ENCODE assay signal across 8 mouse cellular contexts in the genomic region with DNA sequence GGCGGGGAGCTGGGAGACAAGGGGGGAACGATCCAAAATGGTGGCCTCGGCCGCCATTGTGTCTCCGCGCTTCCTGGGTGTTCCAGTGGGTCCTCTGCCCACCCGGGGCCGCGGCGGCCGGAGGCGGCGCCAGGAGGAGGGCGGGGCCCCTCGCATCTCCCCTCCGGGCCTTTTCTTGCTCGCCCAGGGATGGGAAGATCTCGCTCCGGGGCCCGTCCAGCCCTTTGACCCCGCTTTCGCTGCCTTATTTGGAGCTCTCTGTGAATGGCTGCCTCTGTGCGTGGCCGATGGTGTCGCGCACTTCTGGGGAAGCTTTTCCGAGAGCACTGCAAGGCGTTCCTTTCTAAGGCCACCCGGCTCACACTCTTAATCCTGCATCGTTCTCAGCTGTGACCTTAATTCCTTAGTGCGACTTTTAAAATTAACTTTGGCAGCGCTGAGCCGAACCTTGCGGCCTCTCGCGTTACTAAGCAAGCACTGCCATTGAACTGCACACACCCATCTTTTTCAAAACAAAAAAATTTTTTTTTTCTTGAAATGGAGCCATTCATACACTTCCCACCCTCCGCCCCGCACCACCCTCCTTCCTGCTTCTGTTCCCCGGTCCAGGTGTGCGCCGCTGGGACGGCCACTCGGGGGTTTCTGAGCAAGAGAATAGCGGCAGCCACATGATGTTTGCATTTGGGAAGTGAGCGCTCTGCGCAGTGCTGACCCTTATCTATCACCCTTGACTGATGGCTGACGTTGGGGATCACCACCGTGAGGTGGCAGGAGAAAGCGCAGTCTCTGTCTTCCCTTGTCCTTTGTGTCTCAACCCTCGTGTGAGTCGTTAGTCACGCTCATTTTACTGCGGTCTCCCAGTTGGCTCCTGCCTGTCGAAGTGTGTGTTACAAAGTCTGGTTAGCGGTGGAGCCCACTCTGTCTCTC. TPM values are rescaled to one million over a fixed set of nuclear protein-coding genes. Genes with fewer than 3 reads are reported as not detected.
A peak's percentile ranks its signal among the peaks of the same experiment; 100 is the strongest.
DNase-seq lines count a peak whose midpoint lies in the region; ATAC-seq and TF ChIP-seq lines count a peak whose summit lies in the region.

No protein-coding gene starts in this region.

- DNase-seq in CH12.LX (ENCODE audit: extremely low read depth) (peak; percentile 66), R1 (ENCODE audit: low read depth, low spot score) (peak; percentile 82)
- DNase-seq in embryo, embryonic 9.5 days (ENCODE audit: extremely low spot score), result peak; percentile 68
- DNase-seq in kidney, postnatal 25 days, result peak; percentile 73 to 89
- peak; percentile 79 for DNase-seq in lung, postnatal 10 days
- DNase-seq in retina, embryonic 14.5 days (ENCODE audit: low spot score), result peak; percentile 78
- no peak for DNase-seq in frontal cortex, postnatal 14 days (ENCODE audit: low spot score in 2 of 2)

- peak overlapping the region; percentile 90 to 92 (median 92) for H3K4me3 ChIP-seq in CH12.LX (replicated peaks in 1 of 3; ENCODE audit: low read depth in 2 of 3, low read length in 2 of 3, poor library complexity in 1 of 3)
- H3K4me3 ChIP-seq in heart, embryonic 15.5 days, result peak overlapping the region; percentile 81

- H3K36me3 ChIP-seq in CH12.LX (replicated peaks in 1 of 2; ENCODE audit: control insufficient read depth in 1 of 2, insufficient read depth in 1 of 2, low read length in 1 of 2), result peaks cover 36 to 55% of the 10 kb centered on the region in 2 experiments
- peaks cover 41% of the 10 kb centered on the region for H3K36me3 ChIP-seq in heart, embryonic 15.5 days

- TF ChIP-seq POLR2A in CH12.LX (IDR thresholded peaks at IDR 0.05; ENCODE audit: low read depth, low read length), result peak; percentile 17

- H3K27me3 ChIP-seq in CH12.LX (replicated peaks), result peaks cover 6% of the 10 kb centered on the region
- no peaks in the 10 kb centered on the region for H3K27me3 ChIP-seq in heart, embryonic 15.5 days

- no peak for TF ChIP-seq CTCF in CH12.LX (conservative IDR thresholded peaks at IDR 0.05 in 1 of 2, IDR thresholded peaks at IDR 0.05 in 1 of 2; ENCODE audit: low read depth in 2 of 2, low read length in 2 of 2)

- peak overlapping the region; percentile 99 for H3K9ac ChIP-seq in CH12.LX (ENCODE audit: insufficient read depth, low read depth)
- peak overlapping the region; percentile 93 for H3K9ac ChIP-seq in heart, embryonic 15.5 days

- dilution Hi-C loops in CH12.LX (cut with MboI; ENCODE audit: extremely low pct_ligation_motif_present, extremely low pct_unique_long_range_greater_than_20kb, low sequenced_read_pairs), result no loop called here

- no peaks in the 10 kb centered on the region for H3K9me3 ChIP-seq in CH12.LX (replicated peaks; ENCODE audit: low read length)
- no peaks in the 10 kb centered on the region for H3K9me3 ChIP-seq in heart, embryonic 15.5 days (replicated peaks)

- peaks cover 52% of the 10 kb centered on the region for H3K79me2 ChIP-seq in CH12.LX (replicated peaks; ENCODE audit: control insufficient read depth, extremely low read depth, insufficient read depth, poor library complexity, severe bottlenecking)

- under 1% methylated on average over 55 of the region's 55 CpGs for WGBS in heart, embryonic 15.5 days

- no peak for TF ChIP-seq RAD21 in CH12.LX (IDR thresholded peaks at IDR 0.05; ENCODE audit: low read depth, low read length)

- H3K27ac ChIP-seq in CH12.LX (ENCODE audit: insufficient read depth, low read depth), result peak overlapping the region; percentile 88
- H3K27ac ChIP-seq in heart, embryonic 15.5 days, result peak overlapping the region; percentile 98

- peak; percentile 37 for ATAC-seq in heart, embryonic 15.5 days (replicated peaks; ENCODE audit: insufficient number of reproducible peaks, insufficient read depth, low FRiP score, low read depth)

- H3K4me1 ChIP-seq in CH12.LX (ENCODE audit: control insufficient read depth in 1 of 2, insufficient read depth in 2 of 2), result peaks cover 6 to 45% of the 10 kb centered on the region in 2 experiments
- peaks cover 49% of the 10 kb centered on the region for H3K4me1 ChIP-seq in heart, embryonic 15.5 days (replicated peaks)

- in situ Hi-C loops in CH12.LX (cut with MboI; ENCODE audit: low pct_ligation_motif_present, low pct_unique_long_range_greater_than_20kb, low sequenced_read_pairs), result no loop called here

- no peak for TF ChIP-seq EP300 in CH12.LX (IDR thresholded peaks at IDR 0.05; ENCODE audit: low read length)

- H3K4me2 ChIP-seq in CH12.LX (ENCODE audit: insufficient read depth, low read depth, poor library complexity, severe bottlenecking), result peak overlapping the region; percentile 76; the same call in 1 of the 2 replicates
- H3K4me2 ChIP-seq in heart, embryonic 15.5 days, result peak overlapping the region; percentile 79

TF ChIP-seq in CH12.LX, 34 proteins besides CTCF, POLR2A, EP300 and RAD21:
- 0 out of 2 replicates have a peak, but pooled peaks have one; percentile 30 for TF ChIP-seq NRF1 (IDR thresholded peaks at IDR 0.05; ENCODE audit: low read depth, low read length)
- 0 out of 2 replicates have a peak, but pooled peaks have one; percentile 18 for TF ChIP-seq ELF1 (IDR thresholded peaks at IDR 0.05; ENCODE audit: low read depth, low read length)
- TF ChIP-seq POLR2AphosphoS2 (IDR thresholded peaks at IDR 0.05; ENCODE audit: low read depth, low read length), result peak; percentile 65; the same call in 1 of the 2 replicates
- TF ChIP-seq ZMIZ1 (IDR thresholded peaks at IDR 0.05; ENCODE audit: low read depth, low read length), result 0 out of 2 replicates have a peak, but pooled peaks have one; percentile 25
- TF ChIP-seq UBTF (IDR thresholded peaks at IDR 0.05; ENCODE audit: low read depth, low read length), result 0 out of 2 replicates have a peak, but pooled peaks have one; percentile 42
- no peak for TF ChIP-seq ZNF384 (IDR thresholded peaks at IDR 0.05; ENCODE audit: low read depth, low read length)
- no peak for TF ChIP-seq RCOR1 (conservative IDR thresholded peaks at IDR 0.05; ENCODE audit: low read depth, low read length)
- peak; percentile 8; the same call in 1 of the 2 replicates for TF ChIP-seq HCFC1 (IDR thresholded peaks at IDR 0.05; ENCODE audit: low read depth, low read length)
- no peak for TF ChIP-seq ZC3H11A (IDR thresholded peaks at IDR 0.05; ENCODE audit: low read depth, low read length)
- 0 out of 2 replicates have a peak, but pooled peaks have one; percentile 37 for TF ChIP-seq BHLHE40 (IDR thresholded peaks at IDR 0.05; ENCODE audit: low read depth, low read length)
- 0 out of 2 replicates have a peak, but pooled peaks have one; percentile 44 for TF ChIP-seq TBP (conservative IDR thresholded peaks at IDR 0.05; ENCODE audit: low read depth, low read length)
- peak; percentile 66; the same call in 1 of the 2 replicates for TF ChIP-seq CHD1 (IDR thresholded peaks at IDR 0.05; ENCODE audit: low read depth, low read length)
- TF ChIP-seq SIN3A (IDR thresholded peaks at IDR 0.05; ENCODE audit: low read length), result peak; percentile 77
- TF ChIP-seq CHD2 (IDR thresholded peaks at IDR 0.05; ENCODE audit: low read length), result no peak
- TF ChIP-seq ZKSCAN1 (IDR thresholded peaks at IDR 0.05; ENCODE audit: borderline replicate concordance, low read depth, low read length), result no peak
- no peak for TF ChIP-seq IRF4 (IDR thresholded peaks at IDR 0.05; ENCODE audit: low read depth, low read length)
- TF ChIP-seq MXI1 (IDR thresholded peaks at IDR 0.05; ENCODE audit: low read depth, low read length), result 0 out of 2 replicates have a peak, but pooled peaks have one; percentile 18

RNA-seq across cellular contexts. Expression of gene Ddx39b, which starts 0.7 kb away (rescaled TPM):
- 208 and 229 TPM in 2 replicates for total RNA-seq in CH12.LX (2012; rRNA removed)
- 242 and 254 TPM in 2 replicates for total RNA-seq in CH12.LX (2014; rRNA removed)
- polyA plus RNA-seq in CH12.LX (2012; ENCODE audit: insufficient read length, low read depth), result 341 and 411 TPM in 2 replicates
- 213 and 268 TPM in 2 replicates for polyA plus RNA-seq in heart, embryonic 15.5 days (2015; fragmentation: Nextera tagmentation; extraction: Ambion mirVana)

RNA-seq across cellular contexts. Expression of gene Nfkbil1, which starts 6.7 kb away (rescaled TPM):
- total RNA-seq in CH12.LX (2012; rRNA removed) (16.7 and 22.0 TPM in 2 replicates), CH12.LX (2014; rRNA removed) (15.2 TPM in 2 replicates)
- polyA plus RNA-seq in CH12.LX (2012; ENCODE audit: insufficient read length, low read depth), result 25.9 and 31.6 TPM in 2 replicates
- 7.8 and 9.1 TPM in 2 replicates for polyA plus RNA-seq in heart, embryonic 15.5 days (2015; fragmentation: Nextera tagmentation; extraction: Ambion mirVana)

RNA-seq across cellular contexts. Expression of gene Atp6v1g2, which starts 8.8 kb away (rescaled TPM):
- total RNA-seq in CH12.LX (2012; rRNA removed) (0.76 and 0.88 TPM in 2 replicates), CH12.LX (2014; rRNA removed) (0.23 and 0.27 TPM in 2 replicates)
- polyA plus RNA-seq in CH12.LX (2012; ENCODE audit: insufficient read length, low read depth), result 1.4 and 2.0 TPM in 2 replicates
- 8.9 and 9.4 TPM in 2 replicates for polyA plus RNA-seq in heart, embryonic 15.5 days (2015; fragmentation: Nextera tagmentation; extraction: Ambion mirVana)

RNA-seq across cellular contexts. Expression of gene H2-D1, which starts 20.3 kb away (rescaled TPM):
- 817 and 944 TPM in 2 replicates for total RNA-seq in CH12.LX (2012; rRNA removed)
- total RNA-seq in CH12.LX (2014; rRNA removed), result 659 and 667 TPM in 2 replicates
- 880 and 952 TPM in 2 replicates for polyA plus RNA-seq in CH12.LX (2012; ENCODE audit: insufficient read length, low read depth)
- polyA plus RNA-seq in heart, embryonic 15.5 days (2015; fragmentation: Nextera tagmentation; extraction: Ambion mirVana), result 56.6 and 101 TPM in 2 replicates

RNA-seq across cellular contexts. Expression of gene Gm16181, which starts 21.6 kb away (rescaled TPM):
- not detected in 2 replicates for total RNA-seq in CH12.LX (2012; rRNA removed)
- not detected in 2 replicates for total RNA-seq in CH12.LX (2014; rRNA removed)
- not detected in 2 replicates for polyA plus RNA-seq in CH12.LX (2012; ENCODE audit: insufficient read length, low read depth)
- polyA plus RNA-seq in heart, embryonic 15.5 days (2015; fragmentation: Nextera tagmentation; extraction: Ambion mirVana), result 0.35 and 0.48 TPM in 2 replicates

Comparison
In these comparisons a context has a peak if more than half of its experiments do, and no peak if none do; other contexts are left out.
1. DNase-seq: peak in CH12.LX (single experiment), R1 (single experiment), embryo, embryonic 9.5 days (single experiment), kidney, postnatal 25 days (2 of 2), lung, postnatal 10 days (single experiment) and retina, embryonic 14.5 days (single experiment); none in frontal cortex, postnatal 14 days (0 of 2).